ENCODE assay signal across 9 mouse cellular contexts in the genomic region with DNA sequence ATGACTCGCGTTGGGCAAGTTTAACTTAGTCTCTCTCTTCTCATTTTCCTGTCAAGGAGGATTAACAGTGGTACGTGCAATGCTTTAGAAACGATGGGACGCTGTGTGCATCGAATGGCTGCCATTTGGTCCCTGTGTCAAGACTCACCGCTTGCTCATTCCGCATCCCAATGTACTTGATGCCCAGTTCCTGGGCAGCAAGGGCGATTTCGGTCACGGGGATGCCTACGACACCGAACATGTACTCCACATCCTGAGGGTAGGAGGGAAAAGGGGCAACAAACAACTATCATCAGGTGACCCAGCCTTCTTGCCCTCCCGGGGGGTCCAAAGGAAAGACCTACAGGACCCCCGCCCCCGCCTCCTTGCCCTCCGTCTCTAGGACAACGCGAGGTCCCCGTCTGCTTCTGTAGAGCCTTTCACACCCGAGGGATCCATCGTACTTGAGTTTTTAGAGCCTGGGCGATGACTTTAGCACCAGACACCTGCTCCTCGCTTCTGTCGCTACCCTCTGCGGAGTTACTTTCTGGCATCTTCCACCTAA. TPM values are rescaled to one million over a fixed set of nuclear protein-coding genes. Genes with fewer than 3 reads are reported as not detected.
DNase-seq lines count a peak whose midpoint lies in the region; ATAC-seq and TF ChIP-seq lines count a peak whose summit lies in the region.
"Had no signal": no experiment of that assay in that cellular context is flagged by ENCODE, and none has a peak within 500 bp of the region (broad histone marks: within the 10 kb centered on the region; RNA-seq: fewer than 3 reads in every experiment).

TSS of gene Gm49387 (minus strand) at position 533 of the 544 bp plus-strand sequence.

- TF ChIP-seq CTCF in olfactory bulb, adult 2 months (IDR thresholded peaks at IDR 0.05; ENCODE audit: insufficient read depth, low read depth, low read length), result no peak

- no peak for TF ChIP-seq POLR2A in olfactory bulb, adult 2 months (IDR thresholded peaks at IDR 0.05; ENCODE audit: insufficient read depth, low read depth, low read length)

- no peaks in the 10 kb centered on the region for H3K36me3 ChIP-seq in limb, embryonic 13.5 days

- no peaks in the 10 kb centered on the region for H3K27me3 ChIP-seq in limb, embryonic 13.5 days

- no peaks in the 10 kb centered on the region for H3K9me3 ChIP-seq in limb, embryonic 13.5 days

- peaks cover 14% of the 10 kb centered on the region for H3K4me1 ChIP-seq in limb, embryonic 13.5 days
- peaks cover 5% of the 10 kb centered on the region; the same call in 1 of the 2 replicates for H3K4me1 ChIP-seq in olfactory bulb, adult 2 months (ENCODE audit: control insufficient read depth, insufficient read depth, low read length)

- H3K27ac ChIP-seq in limb, embryonic 13.5 days, result peak within 1 kb of the TSS; percentile 81
- H3K27ac ChIP-seq in olfactory bulb, adult 2 months (ENCODE audit: insufficient read depth, low read depth, low read length), result peak within 1 kb of the TSS; percentile 68; the same call in 1 of the 2 replicates

- DNase-seq in frontal cortex, postnatal 10 days (ENCODE audit: low spot score in 2 of 2), result no peak
- DNase-seq in 3T3-L1 (ENCODE audit: low read depth, low spot score), result peak; percentile 29
- no peak for DNase-seq in thymus, postnatal 4 days
- DNase-seq in embryo, embryonic 9.5 days (ENCODE audit: extremely low spot score), result no peak

- H3K9ac ChIP-seq in limb, embryonic 13.5 days, result peak within 1 kb of the TSS; percentile 81

- peak within 1 kb of the TSS; percentile 92 for H3K4me2 ChIP-seq in limb, embryonic 13.5 days (replicated peaks)

- peak; percentile 15; the same call in 1 of the 2 replicates for ATAC-seq in frontal cortex, adult (ENCODE audit: low TSS enrichment)
- peak; percentile 37 for ATAC-seq in erythroblast, adult 5-6 weeks (replicated peaks; ENCODE audit: low FRiP score, poor library complexity, severe bottlenecking)
- ATAC-seq in limb, embryonic 13.5 days (ENCODE audit: low FRiP score, low read depth), result peak; percentile 17; the same call in 1 of the 2 replicates

- H3K4me3 ChIP-seq in limb, embryonic 13.5 days, result peak within 1 kb of the TSS; percentile 51
- peak within 1 kb of the TSS; percentile 83 for H3K4me3 ChIP-seq in olfactory bulb, adult 2 months (ENCODE audit: insufficient read depth, low read depth, low read length)

- WGBS in limb, embryonic 13.5 days, result 3% methylated on average over 26 of the region's 26 CpGs
- 2% methylated on average over 26 of the region's 26 CpGs for WGBS in olfactory bulb, adult 2 months

RNA-seq across cellular contexts. Expression of gene Gm49387, which starts in this region (rescaled TPM):
- 2.7 TPM in 1 of 2 replicates, not detected in the other for total RNA-seq in erythroblast, adult 5-6 weeks (2015; ENCODE audit: low replicate concordance)
- not detected in 2 replicates for total RNA-seq in erythroblast, adult 5-6 weeks (2017; ENCODE audit: low replicate concordance)
- 0.47 and 1.6 TPM in 2 replicates for polyA plus RNA-seq in limb, embryonic 13.5 days (2015; fragmentation: Nextera tagmentation; extraction: Ambion mirVana)
- not detected in 2 replicates for polyA plus RNA-seq in olfactory bulb, adult 2 months (2012; ENCODE audit: insufficient read depth, insufficient read length, low replicate concordance, missing spikeins)
- polyA plus RNA-seq: gonadal fat pad, adult 2 months had no signal
